In the genomic region with DNA sequence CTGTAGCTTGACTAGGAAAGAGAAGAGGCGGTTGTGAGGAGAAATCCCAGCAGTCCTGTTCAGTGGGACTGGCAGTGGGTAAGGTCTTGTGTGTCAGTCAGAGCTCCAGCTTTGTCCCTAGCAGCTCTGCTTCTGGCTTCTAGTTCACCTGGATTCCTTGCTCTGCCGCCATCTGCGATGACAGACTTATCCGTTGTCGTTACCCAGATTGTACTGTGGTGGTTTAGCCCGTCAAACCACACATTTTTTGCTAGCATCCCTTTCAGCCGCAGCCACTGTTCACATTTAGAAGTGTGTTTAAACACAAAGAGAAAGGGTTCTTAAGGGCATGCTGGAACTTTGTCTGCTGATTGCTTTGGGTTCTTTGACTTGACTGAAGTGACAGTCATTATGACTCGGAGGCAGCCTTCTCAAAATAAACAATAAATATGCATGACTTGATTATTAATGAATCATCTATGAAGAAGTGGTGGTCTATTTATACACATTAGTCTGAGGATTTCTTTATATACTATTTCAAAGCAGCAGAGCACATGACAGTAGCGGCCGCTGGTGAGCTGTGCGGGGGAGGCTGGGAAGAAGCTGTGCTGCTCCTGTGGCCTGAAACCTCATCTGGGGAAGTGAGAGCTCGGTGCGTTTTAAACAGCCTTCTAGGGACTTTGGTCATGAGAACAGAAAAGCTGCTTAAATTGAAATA, we compare ENCODE assay signal across 12 mouse cellular contexts. TPM values are rescaled to one million over a fixed set of nuclear protein-coding genes. Genes with fewer than 3 reads are reported as not detected.
DNase-seq lines count a peak whose midpoint lies in the region; ATAC-seq lines count a peak whose summit lies in the region.
"Had no signal": no experiment of that assay in that cellular context is flagged by ENCODE, and none has a peak within 500 bp of the region (broad histone marks: within the 10 kb centered on the region; RNA-seq: fewer than 3 reads in every experiment).

No protein-coding gene starts in this region.

- H3K27ac ChIP-seq in hindbrain, embryonic 14.5 days = no peak overlapping the region
- H3K27ac ChIP-seq: embryonic facial prominence, embryonic 12.5 days; lung, embryonic 15.5 days; stomach, postnatal 0 days had no signal

- H3K4me1 ChIP-seq in hindbrain, embryonic 14.5 days (replicated peaks; ENCODE audit: control insufficient read depth, insufficient read depth, low read length) = peaks cover 4% of the 10 kb centered on the region; the same call in 1 of the 2 replicates
- H3K4me1 ChIP-seq: embryonic facial prominence, embryonic 12.5 days; lung, embryonic 15.5 days had no signal

- H3K27me3 ChIP-seq in hindbrain, embryonic 14.5 days (ENCODE audit: control insufficient read depth, insufficient read depth, low read length) = no peaks in the 10 kb centered on the region
- no peaks in the 10 kb centered on the region; the same call in 1 of the 2 replicates for H3K27me3 ChIP-seq in splenic B cell, adult 2 months (ENCODE audit: control insufficient read depth, insufficient read depth, low read length, poor library complexity, severe bottlenecking)
- H3K27me3 ChIP-seq: embryonic facial prominence, embryonic 12.5 days; lung, embryonic 15.5 days had no signal

- peak; percentile 87 for ATAC-seq in frontal cortex, adult (ENCODE audit: low TSS enrichment)
- peak; percentile 18; the same call in 1 of the 2 replicates for ATAC-seq in hindbrain, embryonic 14.5 days (ENCODE audit: low FRiP score)
- ATAC-seq: intestine, postnatal 0 days had no signal

- no peak overlapping the region for H3K4me3 ChIP-seq in hindbrain, embryonic 14.5 days (replicated peaks; ENCODE audit: low read length)
- H3K4me3 ChIP-seq: embryonic facial prominence, embryonic 12.5 days; lung, embryonic 15.5 days had no signal

- H3K4me2 ChIP-seq in hindbrain, embryonic 14.5 days (replicated peaks) = no peak overlapping the region
- H3K4me2 ChIP-seq: embryonic facial prominence, embryonic 12.5 days; lung, embryonic 15.5 days had no signal

- H3K36me3 ChIP-seq in hindbrain, embryonic 14.5 days (replicated peaks; ENCODE audit: control insufficient read depth, insufficient read depth) = no peaks in the 10 kb centered on the region
- no peaks in the 10 kb centered on the region; the same call in 1 of the 2 replicates for H3K36me3 ChIP-seq in splenic B cell, adult 2 months (ENCODE audit: control insufficient read depth, insufficient read depth, low read length, poor library complexity, severe bottlenecking)
- H3K36me3 ChIP-seq: embryonic facial prominence, embryonic 12.5 days; lung, embryonic 15.5 days had no signal

- no peak for DNase-seq in frontal cortex, postnatal 10 days (ENCODE audit: low spot score in 2 of 2)
- peak; percentile 25 to 29 for DNase-seq in spleen, postnatal 36 days (ENCODE audit: low spot score in 2 of 2)
- DNase-seq in spleen, postnatal 4 days (ENCODE audit: low spot score in 2 of 2) = no peak
- DNase-seq in hindbrain, embryonic 14.5 days (ENCODE audit: low spot score) = peak; percentile 32
- DNase-seq in splenic B cell, adult 2 months (ENCODE audit: low read depth, low spot score) = peak; percentile 50
- DNase-seq in adrenal gland, adult 2 months = no peak
- no peak for DNase-seq in lung, postnatal 4 days

- no peak overlapping the region for H3K9ac ChIP-seq in hindbrain, embryonic 14.5 days
- H3K9ac ChIP-seq: embryonic facial prominence, embryonic 12.5 days; lung, embryonic 15.5 days had no signal

- no peaks in the 10 kb centered on the region for H3K9me3 ChIP-seq in hindbrain, embryonic 14.5 days (ENCODE audit: control insufficient read depth, low read length)
- H3K9me3 ChIP-seq: embryonic facial prominence, embryonic 12.5 days; lung, embryonic 15.5 days had no signal

- 56% methylated on average over 13 of the region's 13 CpGs for WGBS in hindbrain, embryonic 14.5 days

RNA-seq across cellular contexts. Expression of a gene that starts 35.6 kb away (rescaled TPM):
- 18.4 and 22.4 TPM in 2 replicates for polyA plus RNA-seq in hindbrain, embryonic 14.5 days (2014; fragmentation: Nextera tagmentation; extraction: Ambion mirVana)
- 10 to 100 TPM; 17.4 to 20.0 TPM for total RNA-seq in adrenal gland, adult 2 months (2021)
- 23.6 and 24.3 TPM in 2 replicates for polyA plus RNA-seq in adrenal gland, adult 2 months (2012; rRNA removed)

Comparison
In these comparisons a context has a peak if more than half of its experiments do, and no peak if none do; other contexts are left out.
1. DNase-seq: peak in spleen, postnatal 36 days (2 of 2), hindbrain, embryonic 14.5 days (single experiment) and splenic B cell, adult 2 months (single experiment); none in frontal cortex, postnatal 10 days (0 of 2), spleen, postnatal 4 days (0 of 2), adrenal gland, adult 2 months (single experiment) and lung, postnatal 4 days (0 of 2).